Mouse (Mus musculus): ENCODE results near the gene Gm20903. TPM values are rescaled to one million over a fixed set of nuclear protein-coding genes. Genes with fewer than 3 reads are reported as not detected.
"Not testable (repeated sequence)": the region's sequence is repeated elsewhere in the genome, so short reads cannot be mapped to it uniquely, and the experiment has no call there.

Gm20903 gene
- not detected in 2 replicates for polyA plus RNA-seq (2015; fragmentation: Nextera tagmentation; extraction: Ambion mirVana)

DNA sequence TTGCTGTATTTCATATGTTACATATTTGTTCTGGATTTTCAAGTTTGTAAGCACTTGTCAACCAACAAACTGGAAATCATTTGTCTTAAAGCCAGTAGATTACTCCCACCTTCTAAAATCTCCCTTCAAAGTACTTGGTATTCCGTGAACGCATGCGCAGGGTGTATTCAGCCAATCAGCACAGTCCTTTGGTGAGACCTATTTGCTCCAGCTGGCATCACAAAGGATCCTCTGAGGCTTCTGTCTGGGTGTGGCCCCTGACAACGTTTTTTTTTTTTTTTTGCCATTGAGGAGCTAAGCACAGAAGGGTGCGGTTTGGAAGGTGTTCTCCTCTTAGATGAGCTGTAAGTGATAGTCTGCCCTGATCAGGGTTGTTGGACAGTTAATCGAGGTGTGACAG lies at the start of gene Gm20903:
Gene Gm20903, plus strand, starts transcription at position 301 of the 400 bp plus-strand sequence.
- H3K4me2 ChIP-seq (ENCODE audit: low read depth, low read length); H3K4me3 ChIP-seq (replicated peaks; ENCODE audit: low read length); H3K36me3 ChIP-seq (ENCODE audit: control insufficient read depth, insufficient read depth, low read length); H3K27ac ChIP-seq (ENCODE audit: low read length); H3K9me3 ChIP-seq (replicated peaks; ENCODE audit: control insufficient read depth, low read length); H3K27me3 ChIP-seq (ENCODE audit: control insufficient read depth, insufficient read depth, low read length); H3K9ac ChIP-seq (ENCODE audit: low read length); H3K4me1 ChIP-seq (ENCODE audit: control insufficient read depth, insufficient read depth, low read length); ATAC-seq (ENCODE audit: insufficient read depth, low FRiP score): not testable (repeated sequence)
- WGBS, result no CpG with 5 or more reads among the region's 6 CpGs

Data from stomach, embryonic 16.5 days (tissue).